Mouse (Mus musculus) midbrain, embryonic 14.5 days (tissue): Measurements from ENCODE around the gene Igsf9b. TPM values are rescaled to one million over a fixed set of nuclear protein-coding genes. Genes with fewer than 3 reads are reported as not detected.

Experiments used
- ATAC-seq: fragments of 200-750 bp; cut with Nextera tagmentation; 2 replicates; pipeline ENCODE4 v1.8.0; 2017; ENCODE audit warnings: moderate number of reproducible peaks, moderate library complexity; ENCODE audit not compliant: low FRiP score, low TSS enrichment
- DNase-seq: peaks from one replicate; pipeline ENCODE4 v3.0.0-alpha.2; 2015
- H3K27ac ChIP-seq: fragments of 300-500 bp; sonication (generic); replicated peaks from 2 replicates; pipeline ENCODE4 v1.5.1; 2014; ENCODE audit warnings: mild to moderate bottlenecking, low read depth, low read length, moderate library complexity
- H3K27me3 ChIP-seq: fragments of 300-500 bp; sonication (generic); 2 replicates; pipeline ENCODE4 v1.6.1; 2014; ENCODE audit warnings: low read length, control low read depth, mixed read lengths; ENCODE audit not compliant: control insufficient read depth, insufficient read depth
- H3K36me3 ChIP-seq: fragments of 300-500 bp; sonication (generic); 2 replicates; pipeline ENCODE4 v1.6.1; 2014; ENCODE audit warnings: low read length, control low read depth; ENCODE audit not compliant: control insufficient read depth, insufficient read depth
- H3K4me1 ChIP-seq: fragments of 300-500 bp; sonication (generic); 2 replicates; pipeline ENCODE4 v1.6.1; 2014; ENCODE audit warnings: mild to moderate bottlenecking, antibody characterized with exemption, low read length, control low read depth; ENCODE audit not compliant: control insufficient read depth, insufficient read depth
- H3K4me2 ChIP-seq: fragments of 300-500 bp; sonication (generic); 2 replicates; pipeline ENCODE4 v1.6.1; 2014; ENCODE audit warnings: mild to moderate bottlenecking, low read length, moderate library complexity
- H3K4me3 ChIP-seq: fragments of 300-500 bp; sonication (generic); replicated peaks from 2 replicates; pipeline ENCODE4 v1.5.1; 2014; ENCODE audit warnings: low read depth, low read length
- H3K9ac ChIP-seq: fragments of 300-500 bp; sonication (generic); replicated peaks from 2 replicates; pipeline ENCODE4 v1.6.1; 2014; ENCODE audit warnings: mild to moderate bottlenecking, low read length, moderate library complexity
- H3K9me3 ChIP-seq: fragments of 300-500 bp; sonication (generic); 2 replicates; pipeline ENCODE4 v1.6.1; 2016; ENCODE audit warnings: low read length, control low read depth, mixed read lengths; ENCODE audit not compliant: control insufficient read depth
- WGBS: fragments of 180-500 bp; shearing (Covaris S2); extraction: QIAGEN DNeasy Blood & Tissue Kit; methylation state at CpG from one replicate; pipeline ENCODE4 v1.1.7; 2014; 5-methylcytosine and 5-hydroxymethylcytosine counted together
- polyA plus RNA-seq: library from polyadenylated mRNA; unstranded; fragments of >200 nt; fragmentation: Nextera tagmentation; extraction: Ambion mirVana; gene quantifications from 2 replicates; pipeline ENCODE4 v1.2.1, GENCODE M21; 2014

Gene Igsf9b
- polyA plus RNA-seq, 1 experiment from 2014 or later, result 12.0 TPM

- Histone ChIP-seq H3K4me1 (peaks cover 35% of the 10 kb centered on the region), H3K27me3 (no peaks in the 10 kb centered on the region), H3K9ac (peak overlapping the region; percentile 59; the same call in 1 of the 2 replicates), H3K27ac (no peak overlapping the region), H3K4me3 (peak overlapping the region; percentile 67), H3K4me2 (peak overlapping the region; percentile 95), H3K9me3 (no peaks in the 10 kb centered on the region), H3K36me3 (no peaks in the 10 kb centered on the region)
- WGBS, result 8% methylated on average over 4 of the region's 4 CpGs
- ATAC-seq, result no peak
- DNase-seq, result no peak
These were observed 1.7 kb downstream of the Igsf9b start for GRCm38 (mm10) chr9:27300698-27301097.

- no peak for ATAC-seq
- Histone ChIP-seq H3K9me3 (no peaks in the 10 kb centered on the region), H3K27me3 (no peaks in the 10 kb centered on the region), H3K27ac (no peak overlapping the region), H3K9ac (no peak overlapping the region), H3K4me3 (0 out of 2 replicates have a peak overlapping the region, but pooled peaks have one; percentile 67), H3K36me3 (no peaks in the 10 kb centered on the region), H3K4me2 (peak overlapping the region; percentile 95), H3K4me1 (peaks cover 36% of the 10 kb centered on the region)
- peak; percentile 25 for DNase-seq
- 65% methylated on average over 5 of the region's 5 CpGs for WGBS
These were observed 2.5 kb downstream of the Igsf9b start for GRCm38 (mm10) chr9:27301486-27301885.

- H3K9me3 ChIP-seq, result no peaks in the 10 kb centered on the region
- H3K27me3 ChIP-seq, result no peaks in the 10 kb centered on the region
- no peaks in the 10 kb centered on the region for H3K36me3 ChIP-seq
- ATAC-seq (no peak), DNase-seq (no peak)
- peaks cover 44% of the 10 kb centered on the region for H3K4me1 ChIP-seq
- peak overlapping the region; percentile 95 for H3K4me2 ChIP-seq
- peak overlapping the region; percentile 27; the same call in 1 of the 2 replicates for H3K9ac ChIP-seq
- no peak overlapping the region for H3K4me3 ChIP-seq
- no peak overlapping the region for H3K27ac ChIP-seq
- 59% methylated on average over 5 of the region's 5 CpGs for WGBS
These were observed 3.3 kb downstream of the Igsf9b start for GRCm38 (mm10) chr9:27302291-27302690.

GRCm38 (mm10) chr9:27303571-27304484 lies 4.8 kb downstream of the Igsf9b start:
- H3K9me3 ChIP-seq, result no peaks in the 10 kb centered on the region
- H3K27ac ChIP-seq, result no peak overlapping the region
- H3K27me3 ChIP-seq, result no peaks in the 10 kb centered on the region
- DNase-seq, result no peak
- ATAC-seq, result no peak
- WGBS, result 65% methylated on average over 17 of the region's 17 CpGs
- peaks cover 55% of the 10 kb centered on the region for H3K4me1 ChIP-seq
- no peaks in the 10 kb centered on the region for H3K36me3 ChIP-seq
- no peak overlapping the region for H3K4me3 ChIP-seq
- H3K4me2 ChIP-seq, result 0 out of 2 replicates have a peak overlapping the region, but pooled peaks have one; percentile 0
- no peak overlapping the region for H3K9ac ChIP-seq

GRCm38 (mm10) chr9:27304485-27305102 lies 5.6 kb downstream of the Igsf9b start:
- Histone ChIP-seq H3K4me2 (no peak overlapping the region), H3K9me3 (no peaks in the 10 kb centered on the region), H3K36me3 (no peaks in the 10 kb centered on the region), H3K4me3 (no peak overlapping the region), H3K4me1 (peaks cover 62% of the 10 kb centered on the region), H3K27me3 (no peaks in the 10 kb centered on the region), H3K9ac (no peak overlapping the region), H3K27ac (no peak overlapping the region)
- no peak for DNase-seq
- WGBS, result 72% methylated on average over 5 of the region's 5 CpGs
- no peak for ATAC-seq

- peaks cover 53% of the 10 kb centered on the region for H3K4me1 ChIP-seq
- no peaks in the 10 kb centered on the region for H3K36me3 ChIP-seq
- WGBS, result 67% methylated on average over 3 of the region's 3 CpGs
- no peaks in the 10 kb centered on the region for H3K27me3 ChIP-seq
- no peak overlapping the region for H3K4me2 ChIP-seq
- no peaks in the 10 kb centered on the region for H3K9me3 ChIP-seq
- H3K27ac ChIP-seq, result no peak overlapping the region
- H3K9ac ChIP-seq, result no peak overlapping the region
- H3K4me3 ChIP-seq, result no peak overlapping the region
- DNase-seq (no peak), ATAC-seq (no peak)
These were observed 6.5 kb downstream of the Igsf9b start for GRCm38 (mm10) chr9:27305502-27305901.

- DNase-seq (no peak), ATAC-seq (no peak)
- Histone ChIP-seq H3K9me3 (no peaks in the 10 kb centered on the region), H3K36me3 (0 out of 2 replicates have a peak, but pooled peaks cover 6% of the 10 kb centered on the region), H3K4me1 (peaks cover 46% of the 10 kb centered on the region), H3K9ac (no peak overlapping the region; the same call in 1 of the 2 replicates), H3K4me2 (no peak overlapping the region), H3K27me3 (no peaks in the 10 kb centered on the region), H3K4me3 (no peak overlapping the region), H3K27ac (peak overlapping the region; percentile 88)
- WGBS, result 38% methylated on average over 4 of the region's 4 CpGs
These were observed 7.6 kb downstream of the Igsf9b start for GRCm38 (mm10) chr9:27306642-27307041.

- H3K4me1 ChIP-seq, result peaks cover 43% of the 10 kb centered on the region
- H3K27ac ChIP-seq, result peak overlapping the region; percentile 88
- H3K9me3 ChIP-seq, result no peaks in the 10 kb centered on the region
- no peaks in the 10 kb centered on the region for H3K27me3 ChIP-seq
- H3K4me3 ChIP-seq, result no peak overlapping the region
- ATAC-seq (peak; percentile 65), DNase-seq (peak; percentile 83)
- no peak overlapping the region for H3K9ac ChIP-seq
- peaks cover 10% of the 10 kb centered on the region for H3K36me3 ChIP-seq
- no peak overlapping the region for H3K4me2 ChIP-seq
- 9% methylated on average over 2 of the region's 3 CpGs for WGBS
These were observed 8.3 kb downstream of the Igsf9b start for GRCm38 (mm10) chr9:27307265-27307664.
